Mouse (Mus musculus) cortical plate, adult 2 months (tissue): ENCODE measurements at regions not wholly inside any gene's neighbourhood (a gene's known extent, or its start where the extent isn't known, plus 50 kb on each side); places are given as distances from the start of the nearest gene placed in this dataset.

ENCODE experiments used
- H3K27ac ChIP-seq: fragments of 200-500 bp; 2 replicates; pipeline ENCODE4 v1.5.1; 2012; ENCODE audit warnings: low read length, control low read depth, inconsistent platforms; ENCODE audit not compliant: insufficient read depth
- H3K4me1 ChIP-seq: fragments of 200-500 bp; 2 replicates; pipeline ENCODE4 v1.6.1; 2011; ENCODE audit warnings: low read length; ENCODE audit not compliant: control insufficient read depth, insufficient read depth
- H3K4me3 ChIP-seq: fragments of 200-500 bp; 2 replicates; pipeline ENCODE4 v1.5.1; 2011; ENCODE audit warnings: mild to moderate bottlenecking, low read length, control low read depth; ENCODE audit not compliant: insufficient read depth
- CTCF ChIP-seq: fragments of 200-500 bp; IDR thresholded peaks from 2 replicates; pipeline ENCODE4 v1.5.1; 2011; ENCODE audit warnings: mild to moderate bottlenecking, control low read depth, low read length; ENCODE audit not compliant: insufficient read depth; ENCODE audit errors: extremely low read depth
- POLR2A ChIP-seq: fragments of 200-500 bp; IDR thresholded peaks from 2 replicates; pipeline ENCODE4 v1.6.1; 2011; ENCODE audit warnings: mild to moderate bottlenecking, low read length, control low read depth; ENCODE audit not compliant: insufficient read depth; ENCODE audit errors: extremely low read depth

GRCm38 (mm10) chr4:53264501-53264900 is 104.8 kb upstream of the Abca1 start:
- no peak overlapping the region for H3K4me3 ChIP-seq
- H3K4me1 ChIP-seq = peaks cover 2% of the 10 kb centered on the region; the same call in 1 of the 2 replicates
- TF ChIP-seq CTCF = no peak
- TF ChIP-seq POLR2A = no peak
- no peak overlapping the region for H3K27ac ChIP-seq

- H3K27ac ChIP-seq = no peak overlapping the region
- no peak for TF ChIP-seq POLR2A
- no peak for TF ChIP-seq CTCF
- H3K4me3 ChIP-seq = no peak overlapping the region
- peaks cover 2% of the 10 kb centered on the region; the same call in 1 of the 2 replicates for H3K4me1 ChIP-seq
These were observed 104.1 kb upstream of the Abca1 start for GRCm38 (mm10) chr4:53263776-53264175.

GRCm38 (mm10) chr4:53262466-53262865 is 102.8 kb upstream of the Abca1 start:
- peaks cover 2% of the 10 kb centered on the region; the same call in 1 of the 2 replicates for H3K4me1 ChIP-seq
- no peak overlapping the region for H3K27ac ChIP-seq
- H3K4me3 ChIP-seq = no peak overlapping the region
- TF ChIP-seq POLR2A (no peak), CTCF (no peak)

- peaks cover 2% of the 10 kb centered on the region; the same call in 1 of the 2 replicates for H3K4me1 ChIP-seq
- no peak overlapping the region for H3K27ac ChIP-seq
- H3K4me3 ChIP-seq = no peak overlapping the region
- TF ChIP-seq CTCF = no peak
- TF ChIP-seq POLR2A = no peak
These were observed 102.0 kb upstream of the Abca1 start for GRCm38 (mm10) chr4:53261556-53262140.

GRCm38 (mm10) chr4:53258975-53259374 is 99.3 kb upstream of the Abca1 start:
- Histone ChIP-seq H3K4me1 (peaks cover 2% of the 10 kb centered on the region; the same call in 1 of the 2 replicates), H3K4me3 (no peak overlapping the region), H3K27ac (no peak overlapping the region)
- no peak for TF ChIP-seq POLR2A
- no peak for TF ChIP-seq CTCF

- TF ChIP-seq POLR2A (no peak), CTCF (no peak)
- Histone ChIP-seq H3K27ac (no peak overlapping the region), H3K4me1 (0 out of 2 replicates have a peak, but pooled peaks cover 2% of the 10 kb centered on the region), H3K4me3 (no peak overlapping the region)
These were observed 97.3 kb upstream of the Abca1 start for GRCm38 (mm10) chr4:53256996-53257395.

- Histone ChIP-seq H3K4me3 (no peak overlapping the region), H3K27ac (no peak overlapping the region), H3K4me1 (0 out of 2 replicates have a peak, but pooled peaks cover 2% of the 10 kb centered on the region)
- no peak for TF ChIP-seq POLR2A
- no peak for TF ChIP-seq CTCF
These were observed 94.8 kb upstream of the Abca1 start for GRCm38 (mm10) chr4:53254483-53254882.

GRCm38 (mm10) chr4:53253680-53254079 is 94.0 kb upstream of the Abca1 start:
- no peak overlapping the region for H3K27ac ChIP-seq
- TF ChIP-seq POLR2A (no peak), CTCF (no peak)
- no peak overlapping the region for H3K4me3 ChIP-seq
- H3K4me1 ChIP-seq = 0 out of 2 replicates have a peak, but pooled peaks cover 2% of the 10 kb centered on the region

GRCm38 (mm10) chr4:53250325-53250724 is 90.6 kb upstream of the Abca1 start:
- TF ChIP-seq CTCF = no peak
- TF ChIP-seq POLR2A = no peak
- Histone ChIP-seq H3K4me3 (no peak overlapping the region), H3K27ac (no peak overlapping the region), H3K4me1 (0 out of 2 replicates have a peak, but pooled peaks cover 2% of the 10 kb centered on the region)

- H3K4me3 ChIP-seq = no peak overlapping the region
- H3K4me1 ChIP-seq = no peaks in the 10 kb centered on the region
- no peak for TF ChIP-seq POLR2A
- TF ChIP-seq CTCF = no peak
- no peak overlapping the region for H3K27ac ChIP-seq
These were observed 86.5 kb upstream of the Abca1 start for GRCm38 (mm10) chr4:53246083-53246747.
